Mouse (Mus musculus) brown adipose tissue, adult 24 weeks (tissue): Measurements from ENCODE around the gene Fbxl21. TPM values are rescaled to one million over a fixed set of nuclear protein-coding genes. Genes with fewer than 3 reads are reported as not detected.
A peak's percentile ranks its signal among the peaks of the same experiment; 100 is the strongest.

Experiments
- H3K27ac ChIP-seq: fragments of 200-500 bp; replicated peaks from 2 replicates; pipeline ENCODE4 v1.5.1; 2012; ENCODE audit warnings: low read depth, mild to moderate bottlenecking, low read length
- H3K4me1 ChIP-seq: fragments of 200-500 bp; 2 replicates; pipeline ENCODE4 v1.6.1; 2012; ENCODE audit warnings: low read length, mixed read lengths; ENCODE audit not compliant: control insufficient read depth, insufficient read depth, insufficient read length
- H3K4me3 ChIP-seq: fragments of 200-500 bp; 2 replicates; pipeline ENCODE4 v1.5.1; 2012; ENCODE audit warnings: low read depth, mild to moderate bottlenecking, low read length, moderate library complexity; ENCODE audit not compliant: insufficient read depth
- polyA plus RNA-seq: library from polyadenylated mRNA; stranded (reverse); fragments of >200 nt; gene quantifications from 2 replicates; pipeline ENCODE4 v1.2.4, GENCODE M21; 2012; ENCODE audit not compliant: missing spikeins, insufficient read depth, insufficient read length

Gene Fbxl21
- 0.52 TPM in 1 of 2 replicates, not detected in the other for polyA plus RNA-seq

- H3K4me1 ChIP-seq, result no peaks in the 10 kb centered on the region
- H3K27ac ChIP-seq, result no peak within 1 kb of the TSS
Observed at GRCm38 (mm10) chr13:56522081-56522820, at the start of gene Fbxl21. Gene Fbxl21 (plus strand): TSS chr13:56522472.

DNA sequence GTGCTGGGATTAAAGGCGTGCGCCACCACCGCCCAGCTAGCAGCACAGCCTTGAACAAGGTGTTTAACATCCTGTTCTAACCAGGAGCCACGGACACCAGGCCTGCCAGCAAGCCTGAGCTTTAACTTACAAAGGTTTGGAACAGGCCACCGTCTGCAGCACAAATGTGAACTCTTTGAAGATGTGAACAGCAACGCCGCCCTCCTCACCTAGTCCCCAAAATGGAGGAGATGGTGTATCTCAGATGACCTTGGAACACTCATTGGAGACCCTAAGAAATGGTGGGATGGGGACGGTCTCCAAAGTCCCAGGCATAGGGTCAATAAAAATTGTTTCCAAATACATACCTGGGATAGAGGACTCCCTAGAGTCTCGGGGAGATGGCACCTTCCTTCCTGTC, 49.6 kb upstream of the Fbxl21 start:
- peaks cover 4% of the 10 kb centered on the region; the same call in 1 of the 2 replicates for H3K4me1 ChIP-seq
- H3K4me3 ChIP-seq, result no peak overlapping the region
- no peak overlapping the region for H3K27ac ChIP-seq

More at GRCm38 (mm10) chr13:56522081-56522820, at the start of gene Fbxl21:
- H3K4me3 ChIP-seq, result peak within 1 kb of the TSS; percentile 84

- Histone ChIP-seq H3K4me1 (peaks cover 4% of the 10 kb centered on the region; the same call in 1 of the 2 replicates), H3K27ac (no peak overlapping the region), H3K4me3 (no peak overlapping the region)
Observed at GRCm38 (mm10) chr13:56475363-56475762, 46.9 kb upstream of the Fbxl21 start.

DNA sequence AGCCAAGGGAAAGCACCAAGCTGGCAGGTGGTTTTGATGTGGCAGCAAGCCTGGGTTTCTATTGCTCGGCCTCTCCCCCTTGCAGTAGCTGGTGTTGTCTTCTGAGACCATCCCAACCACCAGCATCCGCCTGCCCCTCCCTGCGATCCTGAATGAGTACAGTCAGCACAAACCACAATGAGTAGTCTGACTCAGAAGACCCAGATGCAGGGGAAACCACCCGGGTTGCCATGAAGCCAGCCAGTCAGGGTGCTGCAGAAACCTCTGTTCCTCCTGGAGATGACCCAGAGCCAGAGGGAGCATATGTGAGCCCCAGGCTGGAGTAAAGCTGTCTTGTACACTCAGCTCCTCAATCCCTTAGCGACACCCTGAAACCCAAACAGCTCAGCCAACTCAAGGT, 45.5 kb upstream of the Fbxl21 start:
- Histone ChIP-seq H3K27ac (no peak overlapping the region), H3K4me1 (no peaks in the 10 kb centered on the region; the same call in 1 of the 2 replicates), H3K4me3 (no peak overlapping the region)

DNA sequence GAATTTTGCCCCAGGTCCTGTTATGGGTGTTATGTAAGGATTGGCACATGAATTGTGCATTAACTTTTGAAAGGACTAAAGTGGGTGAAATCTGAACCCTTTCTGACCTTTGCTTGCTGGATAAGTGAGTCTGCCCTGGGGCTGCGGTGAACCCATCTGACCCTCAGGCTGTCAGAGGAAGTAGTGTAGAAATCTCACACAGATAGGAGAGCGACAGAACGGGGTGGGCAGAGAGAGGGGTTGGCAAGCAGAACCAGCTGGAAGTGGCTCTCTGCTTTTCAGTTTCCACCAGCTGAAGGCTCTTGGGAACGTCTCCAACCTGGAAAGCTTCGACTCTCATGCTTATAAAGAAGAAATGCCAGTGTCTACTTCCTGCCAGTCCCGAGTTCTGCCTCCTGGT, 45.0 kb upstream of the Fbxl21 start:
- Histone ChIP-seq H3K4me1 (no peaks in the 10 kb centered on the region), H3K27ac (no peak overlapping the region), H3K4me3 (no peak overlapping the region)

DNA sequence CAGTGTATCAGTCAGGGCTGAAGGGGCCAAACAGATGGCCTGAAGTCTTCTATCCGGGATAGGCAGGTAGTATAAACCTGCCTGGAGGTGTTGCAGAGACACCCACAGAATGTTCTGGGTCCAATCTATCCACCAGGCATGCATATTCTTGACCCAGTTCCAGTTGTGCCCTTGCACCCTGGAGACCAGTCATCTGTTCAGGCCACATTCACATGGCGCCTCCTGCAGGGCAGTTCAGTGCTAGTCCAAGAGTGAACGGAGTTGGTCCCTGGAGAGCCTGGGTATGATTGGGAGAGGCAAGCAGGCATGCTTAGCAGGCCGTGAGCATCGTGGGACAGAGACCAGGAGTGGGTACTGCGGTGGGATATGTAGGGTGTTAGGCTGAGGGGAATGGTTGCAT, 44.2 kb upstream of the Fbxl21 start:
- H3K27ac ChIP-seq, result no peak overlapping the region
- no peaks in the 10 kb centered on the region for H3K4me1 ChIP-seq
- no peak overlapping the region for H3K4me3 ChIP-seq

- no peak within 1 kb of the TSS for H3K27ac ChIP-seq
Observed at GRCm38 (mm10) chr13:56482146-56482545, 40.1 kb upstream of the Fbxl21 start, which contains the start of gene Il9. Gene Il9 (minus strand): TSS chr13:56482246.

GRCm38 (mm10) chr13:56488012-56488411, 34.3 kb upstream of the Fbxl21 start:
- Histone ChIP-seq H3K27ac (no peak overlapping the region), H3K4me3 (no peak overlapping the region), H3K4me1 (no peaks in the 10 kb centered on the region)

More at GRCm38 (mm10) chr13:56482146-56482545, 40.1 kb upstream of the Fbxl21 start, which contains the start of gene Il9:
- Histone ChIP-seq H3K4me1 (no peaks in the 10 kb centered on the region), H3K4me3 (no peak within 1 kb of the TSS)

GRCm38 (mm10) chr13:56494440-56494839, 27.8 kb upstream of the Fbxl21 start:
- H3K4me3 ChIP-seq, result no peak overlapping the region
- H3K4me1 ChIP-seq, result no peaks in the 10 kb centered on the region
- H3K27ac ChIP-seq, result no peak overlapping the region

GRCm38 (mm10) chr13:56500132-56500531, 22.1 kb upstream of the Fbxl21 start:
- Histone ChIP-seq H3K4me3 (no peak overlapping the region), H3K4me1 (no peaks in the 10 kb centered on the region)

DNA sequence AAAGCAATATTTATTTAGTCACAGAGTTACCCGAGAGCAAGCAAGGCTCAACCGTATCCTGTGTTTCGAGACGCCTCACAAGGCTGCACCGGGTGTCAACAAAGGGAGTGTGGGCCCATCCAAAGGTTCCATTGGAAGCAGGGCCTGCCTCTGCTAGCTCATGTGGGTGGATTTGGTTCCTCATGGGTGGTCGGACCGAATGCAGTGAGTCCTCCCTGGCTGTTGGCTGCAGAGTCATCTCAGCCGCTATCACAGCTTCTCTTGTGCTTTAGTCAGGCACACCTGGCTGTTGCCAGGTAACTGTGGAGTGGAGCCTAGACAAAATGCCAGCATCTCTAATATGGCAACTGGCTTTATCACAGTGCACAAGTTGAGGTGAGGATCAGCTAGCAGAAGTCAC, 21.6 kb upstream of the Fbxl21 start:
- Histone ChIP-seq H3K4me3 (no peak overlapping the region), H3K27ac (no peak overlapping the region), H3K4me1 (no peaks in the 10 kb centered on the region)

More at GRCm38 (mm10) chr13:56500132-56500531, 22.1 kb upstream of the Fbxl21 start:
- no peak overlapping the region for H3K27ac ChIP-seq

DNA sequence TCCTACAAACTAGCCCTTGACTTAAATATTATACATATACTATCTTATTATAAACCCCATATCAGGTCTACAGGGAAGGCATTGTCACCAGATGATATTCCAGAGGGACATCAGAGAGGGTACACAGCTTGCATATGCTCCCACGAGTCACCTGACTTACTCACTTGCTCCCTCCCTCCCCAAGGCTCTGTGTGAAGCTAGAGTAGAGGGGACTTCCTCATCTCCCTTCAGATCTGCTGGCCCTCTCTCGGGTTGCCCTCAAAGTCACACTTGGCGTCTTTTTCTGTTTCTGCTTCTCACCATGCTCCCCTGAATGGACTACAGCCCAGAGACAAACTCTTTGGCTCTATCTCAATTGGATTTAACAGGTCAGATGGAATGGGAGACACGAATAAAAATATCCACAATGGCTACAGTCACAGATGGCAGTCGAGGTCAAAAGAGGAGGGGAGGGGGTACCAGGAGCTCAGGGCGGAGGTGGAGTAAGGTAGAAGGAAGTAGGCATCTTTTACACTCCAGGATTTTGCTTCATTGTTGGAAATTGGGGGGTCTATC, 20.3 kb upstream of the Fbxl21 start:
- no peak overlapping the region for H3K4me3 ChIP-seq
- H3K27ac ChIP-seq, result no peak overlapping the region
- no peaks in the 10 kb centered on the region for H3K4me1 ChIP-seq

DNA sequence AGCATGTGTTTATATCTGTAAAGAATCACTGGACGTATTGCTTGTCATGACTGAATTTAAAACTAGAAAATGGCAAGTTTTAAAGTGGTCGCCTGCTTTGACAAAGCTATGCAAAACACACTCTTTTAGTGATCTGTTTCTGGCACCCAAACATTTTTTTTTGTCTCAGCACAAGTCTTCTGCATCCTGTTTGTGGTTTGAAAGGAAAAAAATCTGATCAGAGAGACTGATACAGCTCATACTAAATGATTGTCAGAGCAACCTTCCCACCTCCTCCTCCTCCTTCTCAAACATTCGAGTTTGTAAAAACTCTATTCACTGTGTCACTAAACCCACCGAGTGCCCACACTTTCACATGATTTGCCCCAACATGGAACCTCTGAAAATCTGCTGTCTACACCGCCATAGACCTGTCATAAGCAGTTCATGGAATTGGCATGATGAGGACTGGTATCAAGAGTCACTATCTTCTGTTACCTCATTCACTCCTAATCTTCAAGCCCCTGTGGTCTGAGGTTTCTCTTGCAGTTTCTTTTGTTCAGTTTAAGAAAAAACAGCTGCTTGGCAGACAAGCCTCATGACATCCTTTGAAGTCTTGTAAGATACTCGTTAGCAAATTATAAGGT, 15.3 kb upstream of the Fbxl21 start:
- Histone ChIP-seq H3K4me1 (no peaks in the 10 kb centered on the region), H3K4me3 (no peak overlapping the region), H3K27ac (no peak overlapping the region)

DNA sequence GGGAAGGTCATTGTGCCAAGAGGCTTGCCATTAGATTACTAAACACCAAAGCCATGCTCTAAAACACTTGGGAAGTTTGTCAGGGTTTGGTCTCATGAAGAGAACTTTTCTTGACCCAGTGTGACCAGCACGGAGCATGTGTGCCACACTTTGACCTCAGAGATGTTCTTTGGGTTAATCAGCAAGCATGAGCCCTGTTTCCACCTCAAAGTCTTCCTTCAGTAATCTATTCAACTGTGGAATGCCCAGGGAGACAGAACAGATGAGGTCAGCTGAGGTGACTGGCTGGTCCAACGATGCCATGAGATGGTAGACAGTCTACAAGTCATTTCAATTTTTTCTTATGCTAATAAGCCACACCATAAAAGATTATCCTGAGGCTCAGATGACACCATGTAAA, 12.5 kb upstream of the Fbxl21 start:
- Histone ChIP-seq H3K4me1 (no peaks in the 10 kb centered on the region), H3K27ac (no peak overlapping the region), H3K4me3 (no peak overlapping the region)

- Histone ChIP-seq H3K27ac (no peak overlapping the region), H3K4me3 (no peak overlapping the region), H3K4me1 (no peaks in the 10 kb centered on the region)
Observed at GRCm38 (mm10) chr13:56513595-56513994, 8.7 kb upstream of the Fbxl21 start.
